Mouse (Mus musculus): ENCODE results near the gene Tbkbp1.

- TF ChIP-seq CTCF (IDR thresholded peaks at IDR 0.05; ENCODE audit: low read depth, low read length), result no peak
- TF ChIP-seq POLR2A (IDR thresholded peaks at IDR 0.05; ENCODE audit: extremely low read depth, insufficient read depth, low read length), result no peak
Observed at GRCm38 (mm10) chr11:97127470-97128223, 23.6 kb downstream of the Tbkbp1 start.
